Mouse (Mus musculus) ovary, adult 2 months (tissue): ENCODE results near the gene Dhx16. TPM values are rescaled to one million over a fixed set of nuclear protein-coding genes. Genes with fewer than 3 reads are reported as not detected.

Experiments used
- polyA plus RNA-seq: library from polyadenylated mRNA; depleted of rRNA; stranded (reverse); fragments of >200 nt; gene quantifications from 2 replicates; pipeline ENCODE4 v1.2.3, GENCODE M21; 2012; rRNA removed

Gene Dhx16
- polyA plus RNA-seq = 84.3 and 95.7 TPM in 2 replicates

DNA sequence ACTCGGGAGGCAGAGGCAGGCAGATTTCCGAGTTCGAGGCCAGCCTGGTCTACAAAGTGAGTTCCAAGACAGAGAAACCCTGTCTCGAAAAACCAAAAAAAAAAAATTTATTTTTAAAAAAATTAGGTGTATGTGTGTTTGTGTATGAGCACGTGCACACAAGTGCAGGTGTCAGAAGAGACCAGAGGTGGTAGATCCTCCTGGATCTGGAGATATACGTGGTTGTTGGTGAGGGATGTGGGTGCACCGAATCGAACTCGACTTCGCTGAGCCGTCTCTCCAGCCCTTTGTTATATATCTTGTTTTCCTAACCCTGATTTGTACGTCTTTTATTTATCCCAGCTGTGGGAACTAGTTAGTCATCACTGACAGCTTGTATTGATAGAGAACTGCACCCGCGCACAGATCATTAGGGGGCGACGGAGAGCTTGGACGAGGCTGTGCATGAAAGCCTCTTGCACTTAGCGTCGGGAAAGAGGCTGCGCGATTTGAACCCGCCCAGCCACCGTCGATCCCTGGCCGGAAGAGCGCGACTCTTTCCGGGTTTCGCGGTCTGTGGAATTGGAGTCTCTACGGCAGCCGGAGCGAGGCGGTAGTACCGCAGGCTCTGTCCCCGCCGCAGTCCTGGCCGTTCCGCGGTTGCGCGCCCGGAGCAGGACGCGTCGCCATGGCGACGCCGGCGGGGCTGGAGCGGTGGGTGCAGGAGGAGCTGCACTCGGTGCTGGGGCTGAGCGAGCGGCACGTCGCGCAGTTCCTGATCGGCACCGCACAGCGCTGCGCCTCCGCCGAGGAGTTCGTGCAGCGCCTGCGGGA is at the start of gene Dhx16:
Gene Dhx16 (plus strand): TSS at position 575 of the 813 bp plus-strand sequence.

DNA sequence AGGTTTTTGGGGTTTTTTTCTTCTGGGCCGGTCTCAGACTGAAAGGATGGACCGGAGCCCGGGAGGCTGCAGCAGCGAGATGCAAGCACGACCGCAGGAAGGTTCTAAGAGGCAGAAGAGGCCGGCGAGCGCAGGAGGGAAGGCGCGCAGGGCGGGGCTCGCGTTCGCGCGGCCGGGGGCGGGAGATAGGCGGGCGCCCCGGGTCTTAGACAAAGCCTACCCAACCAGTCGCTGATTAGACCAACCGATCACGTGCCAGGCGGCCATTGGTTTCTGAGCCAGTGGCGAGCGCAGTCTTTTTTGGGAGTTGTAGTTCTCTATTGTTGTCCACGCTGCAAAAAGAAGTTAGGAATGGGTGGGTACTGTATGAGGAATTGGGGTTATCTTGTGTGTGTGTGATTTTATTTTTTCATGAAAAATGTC is 41.5 kb upstream of the Dhx16 start, which contains the start of gene Tubb5:
Gene Tubb5 (minus strand): TSS at position 185 of the 423 bp plus-strand sequence.

DNA sequence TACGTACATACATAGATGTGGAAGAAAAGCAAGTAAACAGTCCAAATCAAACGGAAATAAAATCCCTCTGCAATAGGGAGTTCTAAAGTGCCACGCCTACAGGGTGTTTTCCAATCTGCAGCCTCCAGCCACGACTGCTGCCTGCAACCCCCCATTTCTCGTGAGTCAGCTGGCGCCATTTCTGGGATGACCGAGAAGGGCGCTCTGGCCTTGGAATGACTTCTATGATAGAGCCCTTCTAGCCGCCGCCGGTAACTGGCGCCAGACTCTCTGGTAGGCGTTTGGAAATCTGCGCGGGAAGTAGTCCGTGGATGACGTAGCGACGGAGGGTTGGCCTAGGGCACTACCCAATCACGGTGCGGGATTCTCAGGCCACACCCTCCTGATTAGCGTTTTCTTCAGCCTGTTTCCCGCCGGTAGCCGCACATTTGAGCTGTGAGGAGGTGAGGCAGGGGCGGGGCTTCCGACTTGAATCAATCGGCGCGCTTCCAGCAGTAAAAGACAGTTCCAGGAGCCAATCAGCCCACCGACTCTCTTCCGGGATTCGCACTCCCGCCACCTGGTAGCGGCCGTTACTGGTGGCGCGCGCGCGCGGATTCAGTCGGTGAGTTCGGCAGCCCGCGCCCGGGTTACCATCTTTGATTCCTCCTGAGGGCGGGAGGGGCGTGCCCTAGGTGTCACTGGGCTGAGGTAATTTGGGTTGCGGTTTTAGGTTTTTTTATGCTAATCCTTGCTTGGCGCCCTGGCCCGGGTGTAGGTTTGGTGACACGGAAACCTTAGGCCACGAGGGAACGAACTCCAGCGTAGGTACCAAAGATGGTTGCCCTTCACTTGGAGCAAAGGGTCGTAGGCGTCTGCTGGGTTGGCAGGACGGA is 38.3 kb upstream of the Dhx16 start, which contains the start of gene Mdc1:
Gene Mdc1 (plus strand): TSS at position 440 of the 875 bp plus-strand sequence.

DNA sequence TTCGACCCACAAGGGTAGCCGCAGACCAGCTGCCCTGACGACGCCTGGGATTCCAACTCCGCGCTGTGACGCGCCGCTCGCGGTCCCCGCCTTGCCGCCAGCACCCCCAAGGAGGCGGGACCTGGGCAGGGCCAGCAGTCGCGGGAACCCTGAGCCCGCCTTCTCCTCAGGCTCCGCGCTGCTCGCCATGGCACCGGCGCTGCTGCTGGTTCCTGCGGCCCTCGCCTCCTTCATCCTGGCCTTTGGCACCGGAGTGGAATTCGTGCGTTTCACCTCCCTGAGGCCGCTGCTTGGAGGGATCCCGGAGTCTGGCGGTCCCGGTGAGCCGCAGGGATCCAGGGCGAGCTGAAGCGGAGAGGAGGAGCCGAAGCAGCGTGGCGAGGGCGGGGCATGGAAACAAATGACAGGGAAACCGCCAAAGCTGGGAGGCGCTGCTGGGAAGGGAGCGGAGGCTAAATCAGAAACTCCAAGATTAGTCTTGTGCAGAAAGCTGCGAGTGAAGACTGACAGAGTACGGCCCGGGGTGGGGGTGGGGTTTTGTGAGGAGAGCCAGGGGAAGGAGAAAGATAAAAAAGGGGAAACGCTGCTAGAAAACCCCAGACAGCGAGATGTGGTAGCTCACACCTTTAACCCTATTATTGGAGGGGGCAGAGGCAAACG is 18.3 kb upstream of the Dhx16 start, which contains the start of gene Nrm:
Gene Nrm (plus strand): TSS at position 121 of the 660 bp plus-strand sequence.

DNA sequence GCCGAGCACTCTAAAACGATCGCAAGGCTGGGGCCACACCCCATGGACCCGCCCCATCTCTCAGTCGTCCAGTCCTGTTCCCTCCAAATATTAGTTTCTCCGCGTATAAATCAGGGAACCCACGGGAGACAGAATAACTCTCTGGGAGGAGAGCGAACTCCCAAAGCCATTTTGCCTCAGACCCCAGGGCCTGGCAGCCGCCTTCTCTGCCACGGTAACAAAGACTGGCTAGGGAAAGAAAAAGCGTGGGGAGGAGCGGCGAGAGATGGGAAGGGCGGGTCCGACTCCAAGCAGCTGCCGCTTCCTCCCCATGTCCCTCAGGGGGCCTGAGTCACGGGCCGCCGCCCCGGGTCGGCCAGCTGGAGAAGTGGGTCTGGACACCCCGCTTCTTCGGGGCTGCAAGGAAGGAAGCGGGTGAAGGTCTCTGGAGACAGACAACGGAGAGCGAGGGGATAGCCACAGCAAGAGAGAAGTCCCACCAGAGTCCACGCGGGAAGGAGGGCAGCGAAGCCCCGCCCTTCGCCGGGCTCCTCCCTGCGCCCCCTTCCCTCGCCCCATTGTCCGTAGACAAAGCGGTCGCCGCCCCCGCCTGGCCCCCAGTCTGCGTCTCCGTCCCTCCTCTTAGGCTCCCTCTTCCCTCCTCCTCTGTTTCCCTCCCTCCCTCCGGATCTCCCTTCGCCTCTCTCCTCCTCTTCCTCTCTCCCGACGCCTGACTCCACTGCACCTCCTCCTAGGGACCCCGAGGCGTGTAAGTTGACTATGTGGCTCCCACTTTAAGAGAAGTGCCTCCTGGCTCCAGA is 13.9 kb upstream of the Dhx16 start, which contains the start of gene Ppp1r18:
Gene Ppp1r18 (plus strand): TSS at position 113 of the 800 bp plus-strand sequence.

DNA sequence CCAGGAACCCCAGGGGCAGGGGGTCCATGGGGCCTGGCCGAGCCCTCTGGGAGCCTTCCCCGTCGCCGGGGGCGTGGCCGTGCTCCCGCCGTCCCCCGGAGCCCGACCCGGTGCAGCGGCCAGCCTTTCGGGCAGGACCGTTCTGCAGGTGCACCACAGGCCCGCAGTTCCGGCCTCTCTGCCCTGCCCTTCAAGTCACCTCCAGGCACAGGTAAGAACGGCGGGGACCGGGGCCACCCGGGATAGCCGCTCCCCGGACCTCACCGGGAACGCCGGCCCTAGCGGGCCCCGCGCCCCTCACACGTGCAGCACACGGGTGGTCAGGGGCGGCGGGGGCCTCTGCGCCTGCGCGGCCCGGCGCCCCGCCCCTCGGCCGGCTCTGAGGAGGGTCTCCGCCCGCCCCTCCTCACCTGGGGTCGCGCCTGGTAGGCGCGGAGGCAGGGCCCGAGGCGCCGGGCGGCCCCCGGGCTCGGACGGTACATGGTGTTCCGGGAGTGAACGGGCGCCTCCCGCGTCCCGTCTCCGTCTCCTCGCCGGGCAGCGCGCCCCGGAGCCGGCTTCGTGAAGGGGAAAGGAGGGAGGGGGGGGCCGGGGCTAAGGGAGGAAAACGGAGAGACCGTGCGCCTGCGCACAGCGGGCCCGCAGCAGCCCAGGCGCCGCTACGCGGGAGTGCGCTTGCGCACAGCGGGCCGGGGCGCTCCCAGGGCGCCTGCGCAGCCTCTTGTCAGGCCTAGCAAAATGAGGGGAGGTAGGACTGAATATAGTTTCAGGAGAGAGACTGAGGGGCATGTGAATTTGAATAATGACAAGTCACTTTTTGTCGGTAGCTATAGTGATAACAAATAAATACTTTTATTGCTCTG is 17.4 kb downstream of the Dhx16 start, which contains the start of gene 2310061I04Rik:
Gene 2310061I04Rik (minus strand): TSS at position 651 of the 863 bp plus-strand sequence.

DNA sequence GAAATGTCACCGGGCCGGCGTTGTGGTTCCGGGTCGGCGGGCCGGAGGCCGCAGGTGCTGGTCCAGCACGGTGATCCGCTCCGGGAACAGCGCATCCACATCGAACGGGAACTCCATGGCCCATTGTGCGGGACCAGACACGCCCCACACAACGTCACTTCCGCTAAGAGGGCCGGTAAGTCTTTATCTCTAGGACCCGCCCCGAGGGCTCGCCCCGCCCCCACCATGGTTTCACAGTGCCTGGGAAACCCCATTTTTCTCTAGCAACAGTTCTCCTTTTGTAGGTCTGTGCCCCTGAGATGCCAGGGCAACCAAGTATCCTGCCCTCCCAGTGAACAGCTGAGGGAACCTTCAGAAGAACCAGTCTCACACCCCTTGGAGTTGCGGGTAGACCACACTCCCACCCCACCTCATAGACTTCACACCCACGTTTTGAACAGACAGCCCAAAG is 30.3 kb downstream of the Dhx16 start, which contains the start of gene Atat1:
Gene Atat1 (minus strand): TSS at position 157 of the 451 bp plus-strand sequence.

DNA sequence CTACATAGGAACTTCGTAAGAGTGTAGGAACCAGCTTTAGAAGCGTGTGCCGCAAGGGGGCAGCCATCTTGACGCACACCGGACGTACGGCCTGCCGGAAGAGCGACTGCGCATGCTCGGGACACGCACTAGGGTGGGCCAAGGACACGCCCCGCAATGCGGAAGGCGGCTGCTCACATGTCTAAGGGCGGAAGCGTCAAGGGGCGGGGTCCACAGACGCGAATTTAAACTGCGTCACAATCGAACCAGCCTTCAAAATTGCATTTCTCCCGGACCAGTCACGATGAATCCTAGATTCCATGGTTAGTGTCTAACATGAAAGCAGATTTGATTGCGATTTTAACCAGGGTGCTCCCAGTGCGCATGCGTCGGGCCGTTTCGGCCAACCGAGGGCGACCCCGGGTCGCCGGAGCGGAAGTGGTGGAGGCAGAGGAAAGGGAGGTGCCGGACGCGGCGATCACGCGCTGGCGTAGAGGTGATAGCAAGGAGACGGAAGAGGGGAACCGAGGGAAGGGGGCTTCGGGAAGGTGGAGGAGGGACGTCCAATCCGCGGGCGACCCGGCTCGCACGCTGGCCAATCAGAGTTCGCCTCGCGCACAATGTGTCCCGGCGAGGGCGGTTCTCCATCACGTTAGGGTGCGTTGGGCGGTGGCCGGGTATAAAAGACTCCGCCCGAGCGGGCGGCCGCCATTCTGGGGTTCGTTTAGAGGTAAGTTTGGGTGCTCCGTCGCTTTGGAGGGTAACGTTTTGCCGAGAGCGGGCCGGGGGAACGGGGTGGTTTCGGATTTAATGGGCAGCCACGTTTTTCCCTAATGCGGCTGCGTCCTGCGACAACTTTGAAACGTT is 36.9 kb downstream of the Dhx16 start, which contains the start of the genes Mrps18b and Ppp1r10:
Gene Mrps18b (minus strand): TSS at position 93 of the 846 bp plus-strand sequence.
Gene Ppp1r10 (plus strand): TSS at position 138 of the 846 bp plus-strand sequence.

Other genes starting within 250 kb of the Dhx16 start
- gene Mucl3, start 236.1 kb upstream of the Dhx16 start, polyA plus RNA-seq = 0.17 TPM in 1 of 2 replicates, not detected in the other
- gene Vars2, start 212.2 kb upstream of the Dhx16 start, polyA plus RNA-seq = 71.0 and 77.4 TPM in 2 replicates
- 35.2 and 36.6 TPM in 2 replicates for gene Gtf2h4, start 206.1 kb upstream of the Dhx16 start, polyA plus RNA-seq
- 131 and 142 TPM in 2 replicates for gene Ddr1, start 175.2 kb upstream of the Dhx16 start, polyA plus RNA-seq
- 47.8 and 66.0 TPM in 2 replicates for gene Ier3, start 58.1 kb upstream of the Dhx16 start, polyA plus RNA-seq
- gene Flot1, start 56.6 kb upstream of the Dhx16 start, polyA plus RNA-seq = 78.1 and 82.9 TPM in 2 replicates
- gene Tubb5, start 41.5 kb upstream of the Dhx16 start, polyA plus RNA-seq = 710 and 975 TPM in 2 replicates
- 8.5 and 10.1 TPM in 2 replicates for gene Mdc1, start 38.3 kb upstream of the Dhx16 start, polyA plus RNA-seq
- 26.5 and 32.4 TPM in 2 replicates for gene Nrm, start 18.5 kb upstream of the Dhx16 start, polyA plus RNA-seq
- gene Ppp1r18, start 14.2 kb upstream of the Dhx16 start, polyA plus RNA-seq = 41.5 and 48.5 TPM in 2 replicates
- 43.5 and 45.4 TPM in 2 replicates for gene 2310061I04Rik, start 17.6 kb downstream of the Dhx16 start, polyA plus RNA-seq
- gene Atat1, start 30.3 kb downstream of the Dhx16 start, polyA plus RNA-seq = 124 and 129 TPM in 2 replicates
- 85.0 and 105 TPM in 2 replicates for gene Mrps18b, start 36.6 kb downstream of the Dhx16 start, polyA plus RNA-seq
- gene Ppp1r10, start 36.6 kb downstream of the Dhx16 start, polyA plus RNA-seq = 41.0 and 47.6 TPM in 2 replicates
- gene Abcf1, start 89.9 kb downstream of the Dhx16 start, polyA plus RNA-seq = 92.0 and 103 TPM in 2 replicates
- gene Gnl1, start 100.0 kb downstream of the Dhx16 start, polyA plus RNA-seq = 33.9 and 37.8 TPM in 2 replicates
- gene Prr3, start 100.4 kb downstream of the Dhx16 start, polyA plus RNA-seq = 33.3 and 37.1 TPM in 2 replicates
- gene H2-T24, start 140.7 kb downstream of the Dhx16 start, polyA plus RNA-seq = 0.67 and 2.2 TPM in 2 replicates
- 139 and 154 TPM in 2 replicates for gene H2-T23, start 153.0 kb downstream of the Dhx16 start, polyA plus RNA-seq
- 38.3 and 50.5 TPM in 2 replicates for gene H2-T22, start 162.9 kb downstream of the Dhx16 start, polyA plus RNA-seq
- gene Gm6034, start 163.1 kb downstream of the Dhx16 start, polyA plus RNA-seq = not detected in 2 replicates
- gene Gm11127, start 178.6 kb downstream of the Dhx16 start, polyA plus RNA-seq = 0.26 and 0.37 TPM in 2 replicates
- 0.18 TPM in 1 of 2 replicates, not detected in the other for gene Gm19684, start 241.9 kb downstream of the Dhx16 start, polyA plus RNA-seq
- not detected in 2 replicates for gene Gm7030, start 249.6 kb downstream of the Dhx16 start, polyA plus RNA-seq